Mouse (Mus musculus): ENCODE results near the gene Hivep2.

The Hivep2 gene

GRCm38 (mm10) chr10:14168197-14168844, 202.4 kb downstream of the Hivep2 start:
- DNase-seq (ENCODE audit: low spot score in 2 of 2), result no peak

- DNase-seq (ENCODE audit: low spot score in 2 of 2), result no peak
These were observed 203.1 kb downstream of the Hivep2 start for GRCm38 (mm10) chr10:14168869-14169566.

GRCm38 (mm10) chr10:14174124-14174523, 208.2 kb downstream of the Hivep2 start:
- DNase-seq (ENCODE audit: low spot score in 2 of 2), result no peak

GRCm38 (mm10) chr10:14179424-14180339, 213.8 kb downstream of the Hivep2 start:
- peak in 1 of 2 experiments; percentile 10 for DNase-seq (ENCODE audit: low spot score in 2 of 2)

GRCm38 (mm10) chr10:14186352-14186976, 220.6 kb downstream of the Hivep2 start:
- no peak for DNase-seq (ENCODE audit: low spot score in 2 of 2)

- no peak for DNase-seq (ENCODE audit: low spot score in 2 of 2)
These were observed 223.2 kb downstream of the Hivep2 start for GRCm38 (mm10) chr10:14189050-14189449.

GRCm38 (mm10) chr10:14191202-14191601, 225.3 kb downstream of the Hivep2 start:
- no peak for DNase-seq (ENCODE audit: low spot score in 2 of 2)

GRCm38 (mm10) chr10:14192156-14192555, 226.3 kb downstream of the Hivep2 start:
- DNase-seq (ENCODE audit: low spot score in 2 of 2), result no peak

- DNase-seq (ENCODE audit: low spot score in 2 of 2), result no peak
These were observed 227.8 kb downstream of the Hivep2 start for GRCm38 (mm10) chr10:14193702-14194101.

GRCm38 (mm10) chr10:14195778-14196650, 230.1 kb downstream of the Hivep2 start:
- peak in 1 of 2 experiments; percentile 21 for DNase-seq (ENCODE audit: low spot score in 2 of 2)

- DNase-seq (ENCODE audit: low spot score in 2 of 2), result no peak
These were observed 230.9 kb downstream of the Hivep2 start for GRCm38 (mm10) chr10:14196785-14197184.

GRCm38 (mm10) chr10:14197261-14197660, 231.4 kb downstream of the Hivep2 start:
- DNase-seq (ENCODE audit: low spot score in 2 of 2), result no peak

- DNase-seq (ENCODE audit: low spot score in 2 of 2), result no peak
These were observed 233.5 kb downstream of the Hivep2 start for GRCm38 (mm10) chr10:14199332-14199731.

GRCm38 (mm10) chr10:14200310-14200709, 234.4 kb downstream of the Hivep2 start:
- peak in 1 of 2 experiments; percentile 55 for DNase-seq (ENCODE audit: low spot score in 2 of 2)
